Mouse (Mus musculus) myocyte (in vitro differentiated cells): Measurements from ENCODE around the gene D130043K22Rik.

Experiments
- MAX ChIP-seq: IDR thresholded peaks from one replicate; pipeline ENCODE4 v1.6.1; 2011; ENCODE audit warnings: low read depth, mild to moderate bottlenecking, control low read depth
- MYOG ChIP-seq, 3 experiments: IDR thresholded peaks; one replicate each; pipeline ENCODE4 v1.6.1; 2011; ENCODE audit warnings: control low read depth in 2 of 3, low read depth in 2 of 3, mild to moderate bottlenecking in 2 of 3; ENCODE audit not compliant: insufficient read length in 2 of 3, control insufficient read depth in 1 of 3, insufficient read depth in 1 of 3
- POLR2A ChIP-seq: IDR thresholded peaks from one replicate; pipeline ENCODE4 v1.6.1; 2011; ENCODE audit warnings: low read depth, mild to moderate bottlenecking, control low read depth, moderate library complexity; ENCODE audit not compliant: insufficient read length
- TCF12 ChIP-seq: IDR thresholded peaks from one replicate; pipeline ENCODE4 v1.6.1; 2011; ENCODE audit warnings: mild to moderate bottlenecking, control low read depth; ENCODE audit not compliant: poor library complexity, insufficient read depth, severe bottlenecking

DNA sequence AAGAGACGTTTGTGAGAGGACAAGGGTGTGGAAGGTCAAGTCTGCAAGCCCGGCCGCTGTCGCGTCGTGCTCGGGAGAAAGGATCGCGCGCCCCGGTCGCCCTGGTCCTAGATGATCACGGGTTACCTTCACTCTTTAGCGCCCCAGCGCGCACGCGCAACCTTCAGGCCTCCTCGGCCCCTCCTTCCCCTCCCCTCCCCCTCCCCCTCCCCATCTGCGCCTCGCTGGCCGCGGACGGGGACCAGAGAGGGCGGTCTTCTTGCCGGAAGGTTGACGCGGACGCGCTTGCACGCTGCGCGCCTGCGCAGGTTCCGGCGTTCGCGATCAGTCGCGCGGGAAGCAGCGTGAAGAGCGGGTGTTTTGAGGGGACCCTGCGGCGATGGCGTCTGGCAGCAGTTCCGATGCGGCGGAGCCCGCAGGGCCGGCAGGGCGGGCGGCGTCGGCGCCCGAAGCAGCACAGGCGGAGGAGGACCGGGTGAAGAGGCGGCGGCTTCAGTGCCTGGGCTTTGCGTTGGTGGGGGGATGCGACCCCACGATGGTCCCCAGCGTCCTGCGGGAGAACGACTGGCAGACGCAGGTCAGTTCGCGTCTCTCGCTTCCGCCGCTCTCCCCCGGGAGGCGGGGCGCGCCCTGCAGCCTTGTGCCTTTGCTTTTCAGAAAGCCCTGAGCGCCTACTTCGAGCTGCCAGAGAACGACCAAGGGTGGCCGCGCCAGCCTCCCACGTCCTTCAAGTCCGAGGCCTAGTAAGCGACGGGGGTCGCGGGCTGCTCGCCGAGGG lies 13.4 kb upstream of the D130043K22Rik start, which contains the start of the genes Acot13 and Tdp2:
- TF ChIP-seq MAX (no peak), TCF12 (no peak), MYOG (IDR thresholded peaks at IDR 0.05; ENCODE audit: control insufficient read depth in 1 of 3, insufficient read depth in 1 of 3, insufficient read length in 2 of 3, low read depth in 2 of 3) (peak in 1 of 3 experiments; percentile 18), POLR2A (peak; percentile 79)
